Comparison of ENCODE assay signal across 10 mouse cellular contexts in genomic region chr13:74305780-74306179, GRCm38 (mm10). TPM values are rescaled to one million over a fixed set of nuclear protein-coding genes. Genes with fewer than 3 reads are reported as not detected.
DNase-seq lines count a peak whose midpoint lies in the region.
"Had no signal": no experiment of that assay in that cellular context is flagged by ENCODE, and none has a peak within 500 bp of the region (broad histone marks: within the 10 kb centered on the region; RNA-seq: fewer than 3 reads in every experiment).

No protein-coding gene starts in this region.

- DNase-seq in heart, adult 11 months = peak; percentile 61
- no peak for DNase-seq in heart, postnatal 4 days
- DNase-seq: adrenal gland, postnatal 25 days; B cell, adult 2 months; cerebellum, adult 11 months; cerebellum, adult 11-12 months; cerebellum, adult 18-20 months; cerebellum, adult 2 months had no signal

RNA-seq across cellular contexts. Expression of gene Pdcd6, which starts 11.6 kb away (rescaled TPM):
- 10 to 100 TPM; 52.0 to 52.3 TPM for total RNA-seq in heart, postnatal 4 days (2021)

RNA-seq across cellular contexts. Expression of gene Ahrr, which starts 13.6 kb away (rescaled TPM):
- total RNA-seq in heart, postnatal 4 days (2021) = 1 to 10 TPM; 1.6 to 1.8 TPM
- total RNA-seq: MEL had no signal

RNA-seq across cellular contexts. Expression of gene Sdha, which starts 44.3 kb away (rescaled TPM):
- total RNA-seq in heart, postnatal 4 days (2021) = 1,000 to 10,000 TPM in 1 of 2 experiments, 100 to 1,000 TPM in 1; 966 to 1,001 TPM

RNA-seq across cellular contexts. Expression of gene Ccdc127, which starts 44.3 kb away (rescaled TPM):
- 10 to 100 TPM; 42.1 to 42.3 TPM for total RNA-seq in heart, postnatal 4 days (2021)

RNA-seq across cellular contexts. Expression of gene Lrrc14b, which starts 58.0 kb away (rescaled TPM):
- total RNA-seq in heart, postnatal 4 days (2021) = 10 to 100 TPM; 19.9 to 22.5 TPM
- total RNA-seq: G1E had no signal
